Mouse (Mus musculus) kidney, postnatal 10 days (tissue): ENCODE measurements around the gene Pgp.

Experiments used
- DNase-seq: peaks from one replicate; pipeline ENCODE4 v3.0.0; 2021; ENCODE audit warnings: mixed read lengths

The Pgp gene

GRCm38 (mm10) chr17:24462932-24463331 lies 7.3 kb upstream of the Pgp start:
- no peak for DNase-seq

GRCm38 (mm10) chr17:24463374-24464133 lies 6.6 kb upstream of the Pgp start:
- peak; percentile 24 for DNase-seq

- no peak for DNase-seq
Measured at GRCm38 (mm10) chr17:24468636-24469246, 1.5 kb upstream of the Pgp start.

GRCm38 (mm10) chr17:24469336-24469909 lies 769 bp upstream of the Pgp start:
- no peak for DNase-seq

- DNase-seq: peak; percentile 64
Measured at GRCm38 (mm10) chr17:24470701-24471527, 722 bp downstream of the Pgp start.

GRCm38 (mm10) chr17:24472512-24472911 lies 2.3 kb downstream of the Pgp start:
- DNase-seq: peak; percentile 86

- DNase-seq: no peak
Measured at GRCm38 (mm10) chr17:24473612-24474275, 3.6 kb downstream of the Pgp start, which contains the start of gene Bricd5. Gene Bricd5 (plus strand): TSS chr17:24473884.

- no peak for DNase-seq
Measured at GRCm38 (mm10) chr17:24474557-24474956, 4.4 kb downstream of the Pgp start.

GRCm38 (mm10) chr17:24475586-24475985 lies 5.4 kb downstream of the Pgp start:
- DNase-seq: no peak

- no peak for DNase-seq
Measured at GRCm38 (mm10) chr17:24476022-24476776, 6.0 kb downstream of the Pgp start.

GRCm38 (mm10) chr17:24477053-24477984 lies 7.1 kb downstream of the Pgp start:
- DNase-seq: no peak

GRCm38 (mm10) chr17:24477985-24478600 lies 7.9 kb downstream of the Pgp start:
- peak; percentile 36 for DNase-seq

GRCm38 (mm10) chr17:24478663-24479380 lies 8.6 kb downstream of the Pgp start, which contains the start of gene Mlst8:
Gene Mlst8 (minus strand): TSS chr17:24479078.
- peak; percentile 98 for DNase-seq

- no peak for DNase-seq
Measured at GRCm38 (mm10) chr17:24479431-24479830, 9.2 kb downstream of the Pgp start.

- DNase-seq: peak; percentile 33
Measured at GRCm38 (mm10) chr17:24480201-24480826, 10.1 kb downstream of the Pgp start.

GRCm38 (mm10) chr17:24481027-24481815 lies 11.0 kb downstream of the Pgp start:
- DNase-seq: no peak

GRCm38 (mm10) chr17:24483495-24483894 lies 13.3 kb downstream of the Pgp start:
- DNase-seq: no peak
